Mouse (Mus musculus): ENCODE measurements around the gene Slc25a24.

- no peak for TF ChIP-seq USF2 (conservative IDR thresholded peaks at IDR 0.05; ENCODE audit: low read depth, low read length)
- TF ChIP-seq KAT2A (IDR thresholded peaks at IDR 0.05; ENCODE audit: insufficient replicate concordance, low read length): no peak
- TF ChIP-seq JUND (conservative IDR thresholded peaks at IDR 0.05; ENCODE audit: low read depth, low read length): no peak
Observed at GRCm38 (mm10) chr3:109199280-109199679, 76.3 kb downstream of the Slc25a24 start.
